12 mouse cellular contexts compared by ENCODE assay signal in genomic region chr11:79519878-79520291, GRCm38 (mm10). TPM values are rescaled to one million over a fixed set of nuclear protein-coding genes. Genes with fewer than 3 reads are reported as not detected.
DNase-seq lines count a peak whose midpoint lies in the region; ATAC-seq and TF ChIP-seq lines count a peak whose summit lies in the region.
"Had no signal": no experiment of that assay in that cellular context is flagged by ENCODE, and none has a peak within 500 bp of the region (broad histone marks: within the 10 kb centered on the region; RNA-seq: fewer than 3 reads in every experiment).

No protein-coding gene starts in this region.

- peak overlapping the region; percentile 3; the same call in 1 of the 2 replicates for H3K4me2 ChIP-seq in liver, embryonic 16.5 days (ENCODE audit: low read depth, low read length)
- H3K4me2 ChIP-seq: lung, embryonic 14.5 days had no signal

- peak; percentile 82 for DNase-seq in layer of hippocampus, adult 9-11 months
- no peak for DNase-seq in layer of hippocampus, postnatal 36 days
- DNase-seq in 3T3-L1 (ENCODE audit: low read depth, low spot score) (peak; percentile 48), G1E (ENCODE audit: low spot score) (peak; percentile 21)
- no peak for DNase-seq in urinary bladder, postnatal 25 days (ENCODE audit: low spot score)
- DNase-seq in cerebellum, adult 2 months, result no peak
- no peak for DNase-seq in cerebellum, adult 8-10 months
- DNase-seq: cerebellum, postnatal 14 days; gastrocnemius, adult 2 months; lung, embryonic 14.5 days had no signal

- H3K27me3 ChIP-seq in G1E (ENCODE audit: insufficient read depth, low read length), result no peaks in the 10 kb centered on the region
- no peaks in the 10 kb centered on the region for H3K27me3 ChIP-seq in liver, embryonic 16.5 days (ENCODE audit: control insufficient read depth, insufficient read depth, low read depth, low read length)
- H3K27me3 ChIP-seq in cerebellum, adult 2 months (ENCODE audit: control insufficient read depth, insufficient read depth, low read length), result no peaks in the 10 kb centered on the region

- H3K9ac ChIP-seq in liver, embryonic 16.5 days (ENCODE audit: low read depth, low read length), result no peak overlapping the region
- H3K9ac ChIP-seq: lung, embryonic 14.5 days had no signal

- peak overlapping the region; percentile 13; the same call in 1 of the 2 replicates for H3K27ac ChIP-seq in liver, embryonic 16.5 days (ENCODE audit: low read length)
- no peak overlapping the region for H3K27ac ChIP-seq in cerebellum, adult 2 months (ENCODE audit: insufficient read depth, low read length)

- no peak for TF ChIP-seq POLR2A in cerebellum, adult 2 months (IDR thresholded peaks at IDR 0.05; ENCODE audit: borderline replicate concordance, insufficient read depth, low read length)

- H3K9me3 ChIP-seq in G1E (replicated peaks), result no peaks in the 10 kb centered on the region
- no peaks in the 10 kb centered on the region for H3K9me3 ChIP-seq in liver, embryonic 16.5 days (replicated peaks; ENCODE audit: control insufficient read depth, low read length)

- 15% methylated on average over 1 of the region's 1 CpGs for WGBS in liver, embryonic 16.5 days (ENCODE audit: insufficient replicate concordance)
- 67% methylated on average over 1 of the region's 1 CpGs for WGBS in cerebellum, adult 2 months

- 0 out of 2 replicates have a peak, but pooled peaks cover 3% of the 10 kb centered on the region for H3K4me1 ChIP-seq in G1E (ENCODE audit: insufficient read depth, low read depth, low read length)
- peaks cover 6% of the 10 kb centered on the region for H3K4me1 ChIP-seq in liver, embryonic 16.5 days (ENCODE audit: control insufficient read depth, low read depth, low read length)
- H3K4me1 ChIP-seq in cerebellum, adult 2 months (ENCODE audit: control insufficient read depth, insufficient read depth, low read length), result peaks cover 7% of the 10 kb centered on the region

- H3K36me3 ChIP-seq in G1E (replicated peaks), result peaks cover 17% of the 10 kb centered on the region
- no peaks in the 10 kb centered on the region for H3K36me3 ChIP-seq in liver, embryonic 16.5 days (ENCODE audit: control insufficient read depth, insufficient read depth)

- no peak overlapping the region for H3K4me3 ChIP-seq in G1E (ENCODE audit: low read depth, low read length)
- no peak overlapping the region for H3K4me3 ChIP-seq in liver, embryonic 16.5 days (ENCODE audit: low read depth, low read length)
- no peak overlapping the region for H3K4me3 ChIP-seq in cerebellum, adult 2 months (replicated peaks; ENCODE audit: insufficient read depth, low read depth, low read length)
- H3K4me3 ChIP-seq: gastrocnemius, adult 2 months had no signal

- no peak for TF ChIP-seq CTCF in G1E (IDR thresholded peaks at IDR 0.05; ENCODE audit: low read depth, low read length)
- no peak for TF ChIP-seq CTCF in cerebellum, adult 2 months (IDR thresholded peaks at IDR 0.05; ENCODE audit: borderline replicate concordance, insufficient read depth, low read depth, low read length)

- peak; percentile 45; the same call in 1 of the 2 replicates for ATAC-seq in G1E (ENCODE audit: extremely low read depth, insufficient number of reproducible peaks, low FRiP score, poor library complexity, severe bottlenecking)
- peak; percentile 39; the same call in 1 of the 2 replicates for ATAC-seq in liver, embryonic 16.5 days (ENCODE audit: low read depth)
- ATAC-seq: intestine, postnatal 0 days had no signal

RNA-seq across cellular contexts. Expression of gene Evi2b, which starts 3.7 kb away (rescaled TPM):
- under 1 TPM; 0.42 to 0.61 TPM for total RNA-seq in layer of hippocampus, postnatal 36 days (2021)
- 18.3 and 33.3 TPM in 2 replicates for total RNA-seq in G1E (2014; fragmentation: Nextera tagmentation)
- total RNA-seq in G1E (2017), result 6.7 and 8.0 TPM in 2 replicates
- 1.1 and 1.3 TPM in 2 replicates for polyA plus RNA-seq in G1E (2012)
- 4.6 and 8.5 TPM in 2 replicates for polyA plus RNA-seq in liver, embryonic 16.5 days (2015; fragmentation: Nextera tagmentation; extraction: Ambion mirVana)
- 1.2 TPM in 2 replicates for polyA plus RNA-seq in cerebellum, adult 2 months (2012; rRNA removed)

RNA-seq across cellular contexts. Expression of gene Evi2, which starts 10.5 kb away (rescaled TPM):
- total RNA-seq in layer of hippocampus, postnatal 36 days (2021), result under 1 TPM in 1 of 2 experiments, not detected in 1; 0.23 TPM
- total RNA-seq in G1E (2014; fragmentation: Nextera tagmentation) (1.2 and 3.7 TPM in 2 replicates), G1E (2017) (0.41 and 0.93 TPM in 2 replicates)
- not detected in 2 replicates for polyA plus RNA-seq in G1E (2012)
- 0.59 and 0.63 TPM in 2 replicates for polyA plus RNA-seq in liver, embryonic 16.5 days (2015; fragmentation: Nextera tagmentation; extraction: Ambion mirVana)
- 0.10 and 0.16 TPM in 2 replicates for polyA plus RNA-seq in cerebellum, adult 2 months (2012; rRNA removed)
- total RNA-seq: gastrocnemius, adult 2 months had no signal

RNA-seq across cellular contexts. Expression of gene Evi2a, which starts 10.5 kb away (rescaled TPM):
- total RNA-seq in layer of hippocampus, postnatal 36 days (2021), result 10 to 100 TPM; 21.6 to 22.8 TPM
- total RNA-seq in G1E (2014; fragmentation: Nextera tagmentation) (not detected in 2 replicates), G1E (2017) (1.3 and 2.5 TPM in 2 replicates)
- polyA plus RNA-seq in G1E (2012), result 0.03 TPM in 1 of 2 replicates, not detected in the other
- 5.5 and 5.7 TPM in 2 replicates for polyA plus RNA-seq in liver, embryonic 16.5 days (2015; fragmentation: Nextera tagmentation; extraction: Ambion mirVana)
- 56.4 and 72.3 TPM in 2 replicates for polyA plus RNA-seq in cerebellum, adult 2 months (2012; rRNA removed)

RNA-seq across cellular contexts. Expression of gene Omg, which starts 16.0 kb away (rescaled TPM):
- total RNA-seq in layer of hippocampus, postnatal 36 days (2021), result 10 to 100 TPM; 80.9 to 92.7 TPM
- not detected in 2 replicates for total RNA-seq in G1E (2014; fragmentation: Nextera tagmentation)
- total RNA-seq in G1E (2017), result 0.38 TPM in 1 of 2 replicates, not detected in the other
- not detected in 2 replicates for polyA plus RNA-seq in G1E (2012)
- not detected in 2 replicates for polyA plus RNA-seq in liver, embryonic 16.5 days (2015; fragmentation: Nextera tagmentation; extraction: Ambion mirVana)
- polyA plus RNA-seq in cerebellum, adult 2 months (2012; rRNA removed), result 127 and 137 TPM in 2 replicates
- total RNA-seq: gastrocnemius, adult 2 months had no signal

Comparison
In these comparisons a context has a peak if more than half of its experiments do, and no peak if none do; other contexts are left out.
1. DNase-seq: peak in layer of hippocampus, adult 9-11 months (single experiment), 3T3-L1 (single experiment) and G1E (single experiment); none in layer of hippocampus, postnatal 36 days (0 of 2), urinary bladder, postnatal 25 days (single experiment), cerebellum, adult 2 months (0 of 2) and cerebellum, adult 8-10 months (single experiment).